Mouse (Mus musculus) MEL (cell line): ENCODE results near the gene Glrx3. TPM values are rescaled to one million over a fixed set of nuclear protein-coding genes. Genes with fewer than 3 reads are reported as not detected.

Source experiments
- DNase-seq: peaks from one replicate; pipeline ENCODE4 v3.0.0; 2011; ENCODE audit warnings: low read depth, low spot score
- H3K27ac ChIP-seq: 2 replicates; pipeline ENCODE4 v1.5.1; 2012; ENCODE audit warnings: low read depth, mild to moderate bottlenecking, control low read depth, low read length, moderate library complexity; ENCODE audit not compliant: control insufficient read depth
- H3K27me3 ChIP-seq, 2 experiments: fragments of 150-350 bp in 1 of 2; sonication (generic) in 1 of 2; 2 replicates each; pipeline ENCODE4 v1.6.1; 2012; ENCODE audit warnings: low read length in 2 of 2, mild to moderate bottlenecking in 2 of 2, improper control_type of control experiment in 1 of 2, moderate library complexity in 1 of 2; ENCODE audit not compliant: insufficient read depth in 2 of 2, control insufficient read depth in 1 of 2
- H3K36me3 ChIP-seq, 2 experiments: 2 replicates each; pipeline ENCODE4 v1.6.1; 2012 to 2014; ENCODE audit warnings: low read length in 2 of 2, improper control_type of control experiment in 1 of 2, inconsistent platforms in 1 of 2, mild to moderate bottlenecking in 1 of 2; ENCODE audit not compliant: insufficient read depth in 2 of 2, control insufficient read depth in 1 of 2
- H3K4me1 ChIP-seq, 2 experiments: fragments of 150-350 bp in 1 of 2; sonication (generic) in 1 of 2; 2 replicates each; pipeline ENCODE4 v1.6.1; 2012; ENCODE audit warnings: low read length in 2 of 2, improper control_type of control experiment in 1 of 2, mild to moderate bottlenecking in 1 of 2; ENCODE audit not compliant: insufficient read depth in 2 of 2, control insufficient read depth in 1 of 2
- H3K4me3 ChIP-seq, 2 experiments: fragments of 150-350 bp in 1 of 2; sonication (generic) in 1 of 2; 2 replicates each; pipeline ENCODE4 v1.5.1; 2012; ENCODE audit warnings: low read depth in 2 of 2, low read length in 2 of 2, mild to moderate bottlenecking in 2 of 2, moderate library complexity in 2 of 2, control low read depth in 1 of 2, improper control_type of control experiment in 1 of 2; ENCODE audit not compliant: control insufficient read depth in 1 of 2, insufficient read depth in 1 of 2
- H3K79me2 ChIP-seq: 2 replicates; pipeline ENCODE4 v1.6.1; 2012; ENCODE audit warnings: mild to moderate bottlenecking, low read length, moderate library complexity; ENCODE audit not compliant: control insufficient read depth, poor library complexity, insufficient read depth
- H3K9ac ChIP-seq: 2 replicates; pipeline ENCODE4 v1.6.1; 2012; ENCODE audit warnings: low read depth, mild to moderate bottlenecking, control low read depth, low read length, moderate library complexity; ENCODE audit not compliant: control insufficient read depth, poor library complexity, severe bottlenecking
- H3K9me3 ChIP-seq: fragments of 150-350 bp; sonication (generic); replicated peaks from 2 replicates; pipeline ENCODE4 v1.6.1; 2012; ENCODE audit warnings: mild to moderate bottlenecking, low read length, improper control_type of control experiment, moderate library complexity; ENCODE audit not compliant: insufficient read depth
- CHD2 ChIP-seq: IDR thresholded peaks from 2 replicates; pipeline ENCODE4 v1.6.1; 2011; ENCODE audit warnings: low read length, improper control_type of control experiment
- E2F4 ChIP-seq: IDR thresholded peaks from 2 replicates; pipeline ENCODE4 v1.6.1; 2011; ENCODE audit warnings: low read depth, low read length, improper control_type of control experiment, borderline replicate concordance
- ELF1 ChIP-seq: IDR thresholded peaks from 2 replicates; pipeline ENCODE4 v1.6.1; 2014; ENCODE audit warnings: low read depth, mild to moderate bottlenecking, inconsistent platforms, low read length, improper control_type of control experiment, moderate library complexity
- EP300 ChIP-seq, 2 experiments: IDR thresholded peaks; 2 replicates each; pipeline ENCODE4 v1.6.1; 2011; ENCODE audit warnings: improper control_type of control experiment in 2 of 2, low read length in 2 of 2, low read depth in 1 of 2, mild to moderate bottlenecking in 1 of 2
- ETS1 ChIP-seq: IDR thresholded peaks from 2 replicates; pipeline ENCODE4 v1.6.1; 2012; ENCODE audit warnings: low read depth, mild to moderate bottlenecking, inconsistent platforms, low read length, improper control_type of control experiment, moderate library complexity
- HCFC1 ChIP-seq: IDR thresholded peaks from 2 replicates; pipeline ENCODE4 v1.6.1; 2012; ENCODE audit warnings: low read depth, mild to moderate bottlenecking, inconsistent platforms, low read length, improper control_type of control experiment, moderate library complexity
- JUND ChIP-seq: IDR thresholded peaks from 2 replicates; pipeline ENCODE4 v1.6.1; 2011; ENCODE audit warnings: low read depth, mild to moderate bottlenecking, improper control_type of control experiment, low read length
- MAFK ChIP-seq: IDR thresholded peaks from 2 replicates; pipeline ENCODE4 v1.6.1; 2011; ENCODE audit warnings: low read depth, mild to moderate bottlenecking, low read length, improper control_type of control experiment, borderline replicate concordance
- MAX ChIP-seq: IDR thresholded peaks from 2 replicates; pipeline ENCODE4 v1.6.1; 2011; ENCODE audit warnings: low read length, improper control_type of control experiment
- MEF2A ChIP-seq: IDR thresholded peaks from 2 replicates; pipeline ENCODE4 v1.6.1; 2014; ENCODE audit warnings: low read depth, mild to moderate bottlenecking, inconsistent platforms, low read length, improper control_type of control experiment; ENCODE audit not compliant: poor library complexity, insufficient replicate concordance, severe bottlenecking; ENCODE audit errors: extremely low read depth
- NRF1 ChIP-seq: IDR thresholded peaks from 2 replicates; pipeline ENCODE4 v1.6.1; 2014; ENCODE audit warnings: low read depth, mild to moderate bottlenecking, inconsistent platforms, low read length, improper control_type of control experiment, moderate library complexity; ENCODE audit not compliant: poor library complexity, insufficient read depth, severe bottlenecking
- POLR2A ChIP-seq, 2 experiments: IDR thresholded peaks; 2 replicates each; pipeline ENCODE4 v1.6.1; 2011 to 2012; ENCODE audit warnings: low read length in 2 of 2, mild to moderate bottlenecking in 2 of 2, control low read depth in 1 of 2, improper control_type of control experiment in 1 of 2, low read depth in 1 of 2, moderate library complexity in 1 of 2; ENCODE audit not compliant: control insufficient read depth in 1 of 2, insufficient read depth in 1 of 2, poor library complexity in 1 of 2
- POLR2AphosphoS5 ChIP-seq: IDR thresholded peaks from 2 replicates; pipeline ENCODE4 v1.6.1; 2012; ENCODE audit warnings: low read depth, borderline replicate concordance, mild to moderate bottlenecking, inconsistent platforms, low read length, moderate library complexity, mixed read lengths
- RAD21 ChIP-seq: IDR thresholded peaks from 2 replicates; pipeline ENCODE4 v1.6.1; 2011; ENCODE audit warnings: mild to moderate bottlenecking, low read depth, low read length, improper control_type of control experiment
- SMC3 ChIP-seq: IDR thresholded peaks from 2 replicates; pipeline ENCODE4 v1.6.1; 2011; ENCODE audit warnings: low read depth, low read length, improper control_type of control experiment
- TAL1 ChIP-seq: IDR thresholded peaks from 2 replicates; pipeline ENCODE4 v1.6.1; 2012; ENCODE audit warnings: mild to moderate bottlenecking, inconsistent platforms, low read length, moderate library complexity, mixed read lengths
- TBP ChIP-seq: IDR thresholded peaks from 2 replicates; pipeline ENCODE4 v1.8.0; 2011; ENCODE audit warnings: low read depth, low read length, improper control_type of control experiment
- UBTF ChIP-seq: IDR thresholded peaks from 2 replicates; pipeline ENCODE4 v1.6.1; 2012; ENCODE audit warnings: low read depth, mild to moderate bottlenecking, inconsistent platforms, low read length, improper control_type of control experiment, moderate library complexity, borderline replicate concordance; ENCODE audit not compliant: insufficient read depth
- ZMIZ1 ChIP-seq: IDR thresholded peaks from 2 replicates; pipeline ENCODE4 v1.6.1; 2012; ENCODE audit warnings: low read depth, mild to moderate bottlenecking, inconsistent platforms, low read length, improper control_type of control experiment, moderate library complexity
- polyA plus RNA-seq, 2 experiments: library from polyadenylated mRNA; stranded (reverse) in 1 of 2; unstranded in 1 of 2; fragments of >175 nt in 1 of 2; fragments of >200 nt in 1 of 2; gene quantifications; 2 replicates each; pipeline versions ENCODE4 v1.2.1 to v1.2.4; 2012; ENCODE audit warnings: low replicate concordance in 2 of 2, low read depth in 1 of 2; ENCODE audit not compliant: insufficient read length in 2 of 2, insufficient read depth in 1 of 2, missing spikeins in 1 of 2
- total RNA-seq: library from RNA; depleted of rRNA; stranded (reverse); fragments of 300-350 nt; gene quantifications from 2 replicates; pipeline ENCODE4 v1.2.3, GENCODE M21; 2012

Gene Glrx3
- total and polyA plus RNA-seq, 3 experiments, result 175 to 290 (median 279) TPM

- no peaks in the 10 kb centered on the region for H3K36me3 ChIP-seq
- H3K4me3 ChIP-seq, result no peak overlapping the region
- no peaks in the 10 kb centered on the region for H3K9me3 ChIP-seq
- DNase-seq, result no peak
- TF ChIP-seq RAD21 (no peak), E2F4 (no peak)
- H3K79me2 ChIP-seq, result no peaks in the 10 kb centered on the region
- no peak overlapping the region for H3K9ac ChIP-seq
- no peak overlapping the region for H3K27ac ChIP-seq
- H3K4me1 ChIP-seq, result no peaks in the 10 kb centered on the region
- no peaks in the 10 kb centered on the region; a peak in 1 of 4 replicates for H3K27me3 ChIP-seq
These were observed 53.3 kb downstream of the Glrx3 start for GRCm38 (mm10) chr7:137490711-137491110.

- DNase-seq, result no peak
- Histone ChIP-seq H3K9me3 (no peaks in the 10 kb centered on the region), H3K27ac (no peak overlapping the region), H3K27me3 (no peaks in the 10 kb centered on the region; a peak in 1 of 4 replicates), H3K36me3 (no peaks in the 10 kb centered on the region), H3K9ac (no peak overlapping the region), H3K79me2 (no peaks in the 10 kb centered on the region), H3K4me1 (no peaks in the 10 kb centered on the region), H3K4me3 (no peak overlapping the region)
- TF ChIP-seq UBTF, result no peak
These were observed 55.0 kb downstream of the Glrx3 start for GRCm38 (mm10) chr7:137492307-137492973.

GRCm38 (mm10) chr7:137498736-137499135 is 61.3 kb downstream of the Glrx3 start:
- no peak overlapping the region for H3K4me3 ChIP-seq
- H3K9ac ChIP-seq, result no peak overlapping the region
- TF ChIP-seq TBP (no peak), ELF1 (no peak), SMC3 (no peak), MEF2A (no peak), ZMIZ1 (no peak), HCFC1 (no peak), JUND (no peak), MAFK (no peak), MAX (no peak), POLR2AphosphoS5 (no peak), ETS1 (no peak), CHD2 (no peak), UBTF (no peak), TAL1 (no peak), EP300 (IDR thresholded peaks at IDR 0.05; ENCODE audit: low read depth in 1 of 2, low read length in 2 of 2) (no peak), RAD21 (no peak), NRF1 (no peak), POLR2A (IDR thresholded peaks at IDR 0.05; ENCODE audit: control insufficient read depth in 1 of 2, insufficient read depth in 1 of 2, low read depth in 1 of 2, low read length in 2 of 2, poor library complexity in 1 of 2) (no peak)
- H3K4me1 ChIP-seq, result no peaks in the 10 kb centered on the region
- H3K79me2 ChIP-seq, result no peaks in the 10 kb centered on the region
- no peaks in the 10 kb centered on the region for H3K9me3 ChIP-seq
- no peaks in the 10 kb centered on the region for H3K36me3 ChIP-seq
- no peak for DNase-seq
- H3K27ac ChIP-seq, result no peak overlapping the region
- H3K27me3 ChIP-seq, result no peaks in the 10 kb centered on the region
